Mouse (Mus musculus) liver (tissue): ENCODE measurements around the gene Tgif1.
A peak's percentile ranks its signal among the peaks of the same experiment; 100 is the strongest.
"Not testable (repeated sequence)": the region's sequence is repeated elsewhere in the genome, so short reads cannot be mapped to it uniquely, and the experiment has no call there.

Experiments used
- DNase-seq: peaks from one replicate; pipeline ENCODE4 v3.0.0-alpha.2; 2020; ENCODE audit warnings: mixed read lengths

Tgif1 gene

DNA sequence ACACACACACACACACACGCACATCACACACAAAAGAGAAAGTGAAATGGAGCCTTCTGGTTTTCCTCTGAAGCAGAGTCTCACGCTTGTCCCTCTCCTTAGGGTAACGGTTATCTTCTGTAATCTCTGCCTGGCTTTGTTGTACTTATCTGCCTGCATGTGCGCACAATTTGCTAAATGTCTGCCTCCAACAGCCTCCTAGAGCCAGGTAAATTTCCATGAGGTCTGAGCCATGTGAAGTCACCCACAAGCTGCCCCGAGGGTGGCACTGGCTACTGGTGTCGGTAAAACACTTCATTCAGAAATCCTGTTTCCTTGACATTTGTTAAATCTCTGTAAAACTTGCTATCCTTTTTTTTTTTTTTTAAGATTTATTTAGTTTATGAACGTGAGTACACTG lies 15.3 kb downstream of the Tgif1 start:
- no peak for DNase-seq

DNA sequence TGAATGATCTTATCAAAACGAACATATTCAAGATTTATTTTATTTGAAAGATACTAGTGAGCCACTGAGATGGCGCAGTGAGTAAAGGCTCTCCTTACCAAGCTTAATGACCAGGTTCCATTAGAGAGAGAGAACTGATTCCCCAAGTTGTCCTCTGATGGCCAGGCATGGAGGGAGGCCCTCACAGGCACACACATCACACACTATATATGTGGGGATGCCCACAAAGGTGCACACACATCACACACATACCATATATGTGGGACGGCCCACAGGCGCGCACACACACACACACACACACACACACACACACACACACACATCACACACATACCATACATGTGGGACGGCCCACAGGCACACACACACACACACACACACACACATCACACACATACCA lies 15.9 kb downstream of the Tgif1 start:
- DNase-seq = not testable (repeated sequence)

DNA sequence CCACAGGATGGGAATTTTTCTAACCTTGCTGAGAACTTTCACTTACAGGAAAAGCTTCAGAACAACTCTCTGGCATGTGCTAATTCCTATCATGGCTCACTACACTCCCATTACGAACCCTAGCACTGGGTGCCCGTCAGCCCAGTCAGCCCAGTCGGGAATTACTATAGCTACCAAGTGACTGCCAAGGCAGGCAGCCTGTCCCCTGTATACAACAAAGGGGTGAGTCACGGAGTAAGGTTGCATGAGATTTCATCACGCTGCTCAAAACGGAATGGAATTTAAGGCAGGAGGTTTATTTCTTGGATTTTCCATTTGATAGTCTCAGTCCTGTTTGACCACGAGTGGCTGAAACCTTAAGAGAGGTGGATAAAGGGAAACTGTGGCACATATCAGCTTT lies 16.5 kb downstream of the Tgif1 start:
- no peak for DNase-seq

DNA sequence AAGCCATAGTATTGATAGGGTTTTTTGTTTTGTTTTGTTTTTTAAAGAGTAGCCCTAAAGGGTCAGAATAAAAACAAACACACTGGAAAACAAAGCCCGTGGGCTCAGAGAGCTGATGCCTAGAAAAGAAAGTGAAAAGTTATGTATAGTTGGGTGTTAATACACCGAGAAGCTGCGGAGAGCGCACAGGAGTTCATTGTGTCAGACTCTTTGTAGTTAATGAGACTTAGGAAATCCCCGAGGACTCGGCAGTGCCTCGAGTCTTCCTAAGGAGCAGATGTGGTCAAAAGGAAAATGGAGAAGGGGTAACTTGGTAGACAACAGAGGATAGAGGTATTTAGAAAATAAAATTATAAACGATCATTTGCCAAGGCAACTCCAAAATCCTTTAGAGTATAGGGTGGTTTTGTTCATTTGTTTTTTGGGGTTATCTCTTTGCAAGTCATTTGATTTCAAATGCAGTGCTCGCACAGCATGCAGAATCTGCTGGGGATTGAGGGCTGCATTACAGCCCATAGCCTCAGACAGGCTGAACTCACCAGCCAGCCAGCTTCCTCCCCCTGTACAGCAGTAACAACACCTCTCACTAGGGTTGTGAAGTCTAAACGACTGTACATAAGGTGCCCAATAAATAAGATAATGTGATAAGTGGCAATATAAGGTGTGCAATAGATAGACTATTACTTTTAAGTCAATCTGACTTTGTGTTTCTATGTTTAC lies 18.1 kb downstream of the Tgif1 start:
- no peak for DNase-seq

DNA sequence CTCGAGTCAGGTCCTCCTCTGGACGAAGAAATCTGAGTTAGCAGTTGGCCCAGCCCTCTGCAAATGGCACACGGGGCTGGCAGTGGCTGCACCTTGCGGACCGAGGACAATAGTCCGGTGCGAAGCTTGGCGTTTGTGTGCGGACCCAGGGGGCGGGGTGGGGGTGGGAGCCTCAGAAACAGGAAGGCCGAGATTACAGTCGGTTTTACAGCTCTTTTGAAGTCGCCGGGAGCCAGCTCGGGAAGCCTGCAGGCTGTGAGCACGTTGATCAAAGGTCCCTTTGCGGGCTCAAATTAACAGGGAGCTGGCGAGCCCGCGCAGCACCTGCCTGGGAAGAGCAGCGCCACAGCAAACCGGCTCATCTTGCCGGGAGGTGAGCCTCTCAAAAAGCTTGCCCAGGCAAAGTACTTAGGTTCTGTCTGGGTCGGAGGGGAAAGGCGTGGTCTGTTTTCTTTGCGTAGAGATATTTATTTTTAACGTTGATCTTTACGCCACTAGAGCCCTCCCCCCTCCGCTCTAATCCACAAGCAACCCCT lies 18.8 kb downstream of the Tgif1 start:
- peak; percentile 41 for DNase-seq

DNA sequence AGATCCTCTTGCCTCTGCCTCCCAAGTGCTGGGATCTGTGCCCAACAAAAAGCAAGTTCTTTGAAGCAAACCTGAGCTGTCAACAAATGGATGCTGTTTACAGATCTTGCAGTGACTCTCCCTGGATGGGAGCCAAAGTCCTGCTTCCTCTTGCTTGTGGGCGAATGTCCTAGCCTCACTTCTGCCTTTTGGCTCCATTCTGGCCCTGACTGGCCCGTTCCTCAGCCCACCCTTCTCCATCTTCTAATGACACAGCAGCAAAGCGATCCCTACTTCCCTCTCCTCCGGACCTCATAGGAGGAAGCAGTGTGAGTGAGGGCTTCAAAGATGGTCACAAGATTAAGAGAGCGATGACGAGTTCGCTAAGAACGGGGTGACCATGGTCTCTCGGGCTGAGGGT lies 20.8 kb downstream of the Tgif1 start:
- DNase-seq = peak; percentile 20

DNA sequence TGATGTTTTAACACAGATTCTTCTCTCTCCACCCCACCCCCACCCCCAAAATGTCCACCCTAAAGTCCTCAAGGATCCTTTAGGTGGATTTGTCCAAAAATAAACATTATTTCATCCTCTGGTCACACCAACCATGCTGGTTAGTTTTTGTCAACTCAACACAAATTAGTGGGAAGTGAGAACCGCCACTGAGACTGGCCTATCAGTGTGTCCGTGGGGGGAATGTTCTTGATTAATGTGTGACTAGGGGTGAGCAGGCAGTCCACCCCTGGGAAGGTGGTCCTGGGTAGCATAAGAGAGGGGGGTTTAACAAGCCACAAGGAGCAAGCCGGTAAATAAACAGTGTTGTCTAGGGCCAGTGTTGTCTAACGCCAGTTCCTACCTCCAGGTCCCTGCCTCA lies 21.8 kb downstream of the Tgif1 start:
- DNase-seq = no peak

DNA sequence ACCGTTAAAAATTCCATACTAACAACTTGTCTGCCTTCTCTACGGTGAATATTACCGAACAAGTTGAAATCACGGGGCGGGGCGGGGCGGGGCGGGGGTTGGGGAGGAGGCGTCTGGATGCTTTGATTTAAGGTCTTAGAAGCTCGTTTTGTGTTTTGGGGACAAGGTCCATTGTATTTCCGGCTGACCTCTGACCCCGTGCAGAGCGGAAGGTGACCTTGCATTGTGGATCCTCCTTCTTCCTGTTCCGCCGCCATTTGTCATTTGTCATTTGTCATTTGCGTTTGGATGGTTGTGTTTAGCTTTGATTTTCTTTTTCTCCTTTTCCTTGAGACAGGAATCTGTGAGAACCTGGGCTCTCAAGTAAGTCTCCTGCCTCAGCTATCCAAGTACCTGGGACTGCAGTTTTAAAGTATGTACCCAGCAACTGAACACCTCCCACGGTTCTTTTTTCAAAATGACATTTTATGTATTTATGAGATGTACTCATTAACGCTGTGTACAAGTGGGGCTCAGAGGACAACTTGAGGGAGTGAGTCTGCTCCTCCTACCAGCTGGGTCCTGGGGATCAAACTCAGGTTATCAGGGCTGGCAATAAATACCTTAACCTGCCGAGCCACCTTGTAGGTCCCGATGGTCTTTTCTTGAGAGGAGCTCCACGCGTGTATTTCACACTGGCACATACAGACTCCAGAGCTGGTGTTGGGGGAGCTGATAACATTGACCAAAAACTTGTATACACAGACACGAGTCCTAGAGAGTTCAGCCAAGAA lies 23.2 kb downstream of the Tgif1 start:
- no peak for DNase-seq

DNA sequence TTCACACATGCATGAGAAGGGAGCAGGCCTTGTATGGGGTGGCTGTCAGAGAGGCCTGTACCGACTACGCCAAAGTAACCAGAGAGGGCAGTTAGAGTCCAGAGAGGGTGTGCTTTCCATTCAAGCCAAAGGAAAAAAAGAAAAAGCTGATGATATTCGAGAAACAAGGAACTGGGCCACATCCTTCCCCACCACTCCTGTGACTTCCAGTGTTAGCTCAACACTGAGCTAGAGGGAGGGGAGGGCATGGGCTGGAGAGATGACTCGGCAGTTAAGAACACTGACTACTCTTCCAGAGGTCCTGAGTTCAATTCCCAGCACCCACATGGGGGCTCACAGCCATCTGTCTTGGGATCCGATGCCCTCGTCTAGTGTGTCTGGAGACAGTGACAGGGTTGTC lies 24.1 kb downstream of the Tgif1 start:
- DNase-seq = no peak

DNA sequence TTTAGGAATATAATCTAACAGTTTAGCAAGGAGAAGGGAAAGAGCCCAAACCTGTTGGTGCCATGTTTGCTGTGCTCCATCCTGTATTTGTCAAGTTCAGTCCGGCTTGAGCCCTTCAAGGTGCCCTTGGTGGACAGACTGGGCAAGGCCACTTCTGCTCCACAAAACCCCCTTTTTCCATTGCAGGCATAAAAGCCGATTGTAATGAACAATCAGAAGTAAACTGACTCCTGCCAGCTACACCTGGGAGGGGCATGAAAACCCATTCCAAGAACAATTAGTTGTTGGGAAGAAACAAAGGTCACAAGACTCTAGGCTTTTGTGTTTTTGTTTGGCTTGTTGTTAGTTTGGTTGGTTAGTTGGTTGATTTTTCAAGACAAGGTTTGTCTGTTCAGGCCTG lies 24.8 kb downstream of the Tgif1 start:
- DNase-seq = no peak

DNA sequence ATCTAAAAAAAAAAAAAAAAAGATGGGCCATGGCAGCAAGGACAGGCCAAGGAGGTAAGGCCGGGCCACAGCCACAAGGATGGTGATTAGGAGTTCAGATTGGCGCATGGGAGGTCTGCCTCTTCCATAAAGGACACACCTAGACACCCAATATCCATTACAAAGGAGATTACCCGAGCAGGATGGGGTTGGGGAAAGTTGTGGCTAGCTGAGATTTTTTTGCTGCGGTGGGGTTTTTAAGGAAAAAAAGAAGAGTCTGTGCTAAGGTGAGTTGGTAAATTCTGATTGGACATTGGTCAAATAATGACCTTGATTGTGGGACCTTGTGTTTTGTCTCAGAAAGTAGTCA lies 25.2 kb downstream of the Tgif1 start:
- DNase-seq = no peak

DNA sequence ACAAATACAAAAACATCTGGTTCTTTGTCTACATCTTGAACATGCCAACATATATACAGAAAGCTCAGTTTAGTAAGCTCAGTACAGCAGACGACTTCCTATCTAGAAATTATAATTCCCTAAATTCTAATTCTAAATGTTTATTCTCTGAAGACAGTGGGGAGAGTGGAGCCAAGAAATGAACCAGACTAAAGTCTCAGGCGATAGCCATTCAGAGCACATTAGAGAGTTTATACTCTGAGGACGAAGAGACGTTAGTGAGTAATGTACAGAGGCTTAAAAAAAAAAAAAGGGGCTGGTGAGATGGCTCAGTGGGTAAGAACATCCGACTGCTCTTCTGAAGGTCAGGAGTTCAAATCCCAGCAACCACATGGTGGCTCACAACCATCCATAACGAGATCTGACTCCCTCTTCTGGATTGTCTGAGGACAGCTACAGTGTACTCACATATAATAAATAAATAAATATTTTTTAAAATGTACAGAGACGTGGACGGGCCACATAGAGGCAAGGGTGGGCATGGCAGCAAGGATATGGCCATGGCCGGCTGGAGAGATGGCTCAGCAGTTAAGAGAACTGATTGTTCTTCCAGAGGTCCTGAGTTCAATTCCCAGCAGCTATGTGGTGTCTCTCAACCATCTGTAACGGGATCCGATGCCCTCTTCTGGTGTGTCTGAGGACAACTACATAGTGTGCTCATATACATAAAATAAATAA lies 25.7 kb downstream of the Tgif1 start:
- DNase-seq = not testable (repeated sequence)

DNA sequence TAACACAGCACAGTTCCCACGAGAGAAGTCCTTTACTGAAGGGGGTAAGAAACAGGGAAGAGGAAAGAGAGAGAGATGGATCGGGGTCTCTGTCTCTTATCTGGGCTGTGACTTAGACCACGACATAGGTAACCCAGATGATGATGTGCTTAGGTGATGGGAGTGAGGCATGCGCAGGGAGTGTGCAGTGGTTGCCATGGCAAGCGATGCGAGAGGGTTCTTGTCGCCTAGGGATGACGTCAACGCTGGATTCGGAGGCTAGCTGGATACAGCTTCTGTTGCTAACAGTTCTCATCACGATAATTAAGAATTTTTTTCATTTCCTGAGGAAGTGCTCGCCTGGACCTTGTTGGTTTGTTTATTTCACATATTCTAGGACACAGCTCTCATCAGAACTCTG lies 27.1 kb downstream of the Tgif1 start:
- DNase-seq = no peak

DNA sequence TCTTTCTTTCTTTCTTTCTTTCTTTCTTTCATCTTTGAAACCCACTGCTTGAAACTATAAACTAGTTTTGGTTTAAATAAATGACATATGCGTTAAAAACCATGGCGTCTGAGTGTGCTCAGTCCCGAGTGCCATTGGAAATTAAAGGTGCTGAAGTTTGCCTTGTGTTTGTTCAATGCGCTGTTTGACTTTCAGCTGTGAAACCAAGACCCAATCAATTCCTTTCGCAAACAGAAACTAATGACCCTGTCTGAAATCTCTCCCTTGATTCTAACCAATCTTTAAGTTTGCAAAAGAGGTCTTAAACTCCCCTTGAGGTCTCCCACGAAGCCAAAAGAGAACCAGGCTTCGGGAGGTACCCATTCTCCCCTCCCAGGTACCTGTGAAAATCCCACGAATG lies 30.3 kb downstream of the Tgif1 start:
- DNase-seq = no peak

DNA sequence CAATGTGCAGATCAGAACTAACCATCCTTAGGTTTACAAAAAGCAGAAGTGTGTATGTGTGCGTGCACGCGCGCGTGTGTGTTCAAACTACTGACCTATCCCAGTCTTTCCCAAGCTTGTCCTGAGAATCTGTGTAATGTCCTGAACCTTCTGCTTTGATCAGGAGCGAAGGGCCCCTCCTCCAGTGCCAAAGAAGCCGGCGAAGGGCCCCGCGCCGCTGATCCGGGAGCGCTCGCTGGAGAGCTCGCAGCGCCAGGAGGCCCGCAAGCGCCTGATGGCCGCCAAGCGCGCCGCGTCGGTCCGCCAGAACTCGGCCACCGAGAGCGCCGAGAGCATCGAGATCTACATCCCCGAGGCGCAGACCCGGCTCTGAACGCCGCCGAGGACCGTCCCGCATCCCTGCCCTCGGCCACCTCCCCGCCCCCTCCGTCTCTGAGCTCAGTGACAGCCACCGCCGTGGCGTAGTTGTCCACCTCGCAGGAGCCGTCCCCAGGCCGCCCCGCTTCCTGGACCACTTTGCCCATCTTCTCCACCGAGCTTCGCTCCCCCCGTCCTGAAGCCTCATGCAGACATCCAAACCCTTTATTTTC lies 35.4 kb downstream of the Tgif1 start:
- DNase-seq = peak; percentile 8

DNA sequence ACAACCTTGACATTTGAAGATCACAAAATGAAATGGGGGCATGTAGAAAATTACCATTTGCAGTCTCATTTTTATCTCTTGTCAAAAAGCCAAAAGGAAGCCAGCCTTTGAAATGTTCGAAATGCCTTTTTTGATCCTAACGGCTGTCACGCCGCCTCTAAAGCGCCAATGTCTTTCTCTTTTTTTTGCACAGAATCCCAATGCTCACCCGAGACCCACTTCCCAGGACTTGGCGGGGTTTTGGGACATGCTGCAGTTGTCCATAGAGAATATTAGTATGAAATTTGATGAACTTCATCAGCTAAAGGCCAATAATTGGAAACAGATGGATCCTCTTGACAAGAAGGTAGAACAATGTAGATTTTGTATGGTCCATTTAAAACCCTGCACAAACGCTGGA lies 38.3 kb downstream of the Tgif1 start:
- no peak for DNase-seq

DNA sequence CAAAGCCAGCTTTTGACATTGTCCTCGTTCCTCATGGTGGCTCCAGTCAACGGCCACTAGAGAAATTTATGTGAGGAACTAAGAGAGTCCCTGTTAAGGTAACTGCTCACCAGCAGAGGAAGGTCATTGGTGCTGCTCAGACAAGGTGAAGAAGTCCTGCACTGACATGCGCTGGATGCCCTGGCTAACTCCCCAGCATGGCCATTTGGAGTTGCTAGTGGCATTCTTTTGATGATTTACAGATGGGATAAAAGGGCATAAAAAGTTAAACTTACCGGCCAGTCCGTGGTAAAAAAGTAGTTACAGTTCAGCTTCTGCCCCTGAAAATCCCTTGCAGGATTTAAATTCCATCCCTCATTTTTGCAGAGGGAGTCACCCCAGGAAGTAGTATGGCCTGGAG lies 42.6 kb downstream of the Tgif1 start:
- DNase-seq = no peak

DNA sequence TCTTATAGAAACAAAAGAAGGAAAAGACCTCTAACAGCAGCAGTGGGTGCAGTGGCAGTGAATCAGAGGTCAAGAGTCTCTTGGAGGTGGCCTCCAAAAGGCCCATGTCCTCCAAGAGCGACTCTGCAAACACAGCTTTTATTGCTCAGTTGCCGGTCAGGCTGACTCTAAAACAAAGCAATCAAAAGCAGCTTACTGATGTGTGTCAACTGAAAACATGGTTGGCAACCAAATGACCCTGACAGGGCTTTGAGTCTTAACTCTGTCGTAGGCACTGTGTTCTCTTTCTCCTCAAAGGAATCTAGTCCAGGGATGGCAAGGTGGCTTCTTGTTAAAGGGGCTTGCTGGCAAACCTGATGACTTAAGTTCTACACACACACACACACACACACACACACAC lies 43.6 kb downstream of the Tgif1 start:
- no peak for DNase-seq

DNA sequence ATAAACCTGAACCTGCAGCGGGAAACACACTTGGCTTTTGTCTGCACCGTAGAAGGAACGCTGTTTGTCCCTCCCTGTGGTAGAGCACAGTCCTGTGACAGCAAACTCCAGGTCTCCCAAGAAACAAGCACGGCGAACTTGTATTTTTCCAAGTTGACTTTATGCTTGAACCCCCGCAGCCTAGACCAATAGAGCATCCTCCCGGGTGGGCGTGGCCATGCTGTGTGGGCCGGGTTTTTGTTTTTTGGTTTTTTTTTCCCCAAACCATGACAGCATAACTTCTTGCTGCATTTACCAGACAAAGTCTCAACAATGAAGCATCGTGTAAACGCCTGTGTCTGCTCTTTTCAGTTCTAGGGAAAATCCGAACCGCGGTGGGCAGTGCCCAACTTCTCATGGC lies 44.5 kb downstream of the Tgif1 start:
- no peak for DNase-seq

DNA sequence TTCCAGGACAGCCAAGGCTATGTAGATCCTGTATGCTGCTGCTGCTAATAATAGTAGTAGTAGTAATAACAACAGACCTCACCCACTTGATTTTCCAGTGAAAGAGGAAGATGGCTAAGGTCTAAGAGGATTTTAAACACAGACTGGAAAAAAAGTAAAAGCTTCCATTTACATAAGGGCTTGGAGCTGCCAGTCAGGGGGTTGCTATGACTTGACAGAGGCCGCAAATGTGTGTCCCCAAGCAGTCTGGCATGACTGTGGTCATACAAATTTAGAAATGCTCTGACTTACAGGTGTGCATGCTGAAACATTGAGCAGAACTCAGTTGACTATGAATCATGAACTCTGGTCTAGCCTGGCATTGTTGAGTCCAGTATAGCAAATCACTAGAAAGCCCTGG lies 45.5 kb downstream of the Tgif1 start:
- DNase-seq = no peak

DNA sequence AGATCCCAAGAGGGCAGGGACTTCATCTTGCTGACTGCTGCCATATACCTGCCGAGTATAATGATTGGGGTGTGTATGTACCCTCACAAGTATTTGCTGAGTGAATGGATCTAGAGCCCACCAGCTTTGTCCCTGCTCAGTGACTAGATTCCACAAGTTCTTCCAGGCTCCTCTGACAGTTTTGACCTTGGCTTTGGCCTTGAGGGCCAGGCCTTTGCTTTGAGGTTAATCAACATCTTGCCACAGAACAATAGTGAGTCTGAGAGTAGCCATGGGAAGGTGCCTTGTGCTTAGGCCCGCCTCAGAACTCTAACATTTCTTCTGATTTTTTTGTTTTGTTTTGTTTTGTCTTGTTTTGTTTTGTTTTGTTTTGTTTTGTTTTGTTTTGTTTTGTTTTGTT lies 46.7 kb downstream of the Tgif1 start:
- no peak for DNase-seq

DNA sequence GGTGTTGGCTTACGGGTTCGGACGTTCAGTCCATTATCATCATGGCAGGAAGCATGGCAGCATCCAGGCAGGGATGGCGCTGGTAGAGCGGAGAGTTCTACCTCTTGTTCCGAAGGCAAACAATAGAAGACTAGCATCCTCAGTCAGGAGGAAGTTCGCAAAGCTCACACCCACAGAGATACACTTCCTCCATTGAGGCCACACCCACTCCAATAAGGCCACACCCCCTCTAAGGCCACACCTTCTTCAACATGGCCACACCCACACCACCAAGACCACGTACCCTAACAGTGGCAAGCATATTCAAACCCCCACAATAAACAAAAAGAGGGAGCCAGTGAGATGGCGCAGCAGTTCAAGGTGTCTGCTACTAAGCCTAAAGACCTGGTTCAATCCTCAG lies 47.5 kb downstream of the Tgif1 start:
- DNase-seq = no peak

DNA sequence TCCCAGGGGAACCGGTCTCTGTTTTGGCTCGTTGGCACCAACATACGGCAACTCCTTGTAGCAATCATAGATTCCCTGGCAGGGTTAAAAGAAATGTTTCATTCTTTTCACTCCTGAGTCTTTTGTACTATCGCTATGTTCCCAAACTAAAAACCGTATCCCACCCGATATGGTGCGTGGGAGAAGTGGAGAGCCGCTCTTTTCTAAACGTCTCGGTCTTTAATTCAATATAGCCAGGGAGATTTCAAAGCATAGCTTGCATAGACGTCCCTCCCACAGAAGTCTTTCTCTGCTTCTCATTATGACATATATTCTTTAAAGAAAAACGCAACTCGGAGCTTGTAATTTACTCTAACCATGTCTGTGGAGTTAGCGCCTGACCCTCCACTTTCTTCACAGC lies 51.3 kb downstream of the Tgif1 start:
- DNase-seq = no peak

DNA sequence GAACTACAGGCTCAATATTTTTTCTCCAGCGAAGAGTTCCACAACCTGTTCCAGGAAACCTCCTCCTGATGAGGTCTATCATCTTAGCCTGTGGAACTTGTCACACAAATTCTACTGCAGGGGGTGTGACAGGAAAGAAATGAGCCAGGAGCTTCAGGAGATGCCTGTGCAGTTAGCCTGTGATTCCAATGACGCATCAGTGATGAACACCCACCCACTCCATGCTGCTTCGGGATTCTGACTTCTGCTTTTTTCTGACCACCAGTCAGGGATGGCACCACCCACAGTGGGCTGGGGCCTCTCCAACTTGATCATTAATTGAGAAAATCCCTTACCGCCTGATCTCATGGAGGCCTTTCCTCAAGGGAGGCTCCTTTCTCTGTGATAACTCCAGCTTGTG lies 54.1 kb downstream of the Tgif1 start:
- no peak for DNase-seq
